Mouse (Mus musculus) cerebellum, adult 2 months (tissue): ENCODE measurements around the gene Wdr20. TPM values are rescaled to one million over a fixed set of nuclear protein-coding genes. Genes with fewer than 3 reads are reported as not detected.
A peak's percentile ranks its signal among the peaks of the same experiment; 100 is the strongest.
"Not testable (repeated sequence)": the region's sequence is repeated elsewhere in the genome, so short reads cannot be mapped to it uniquely, and the experiment has no call there.

Source experiments
- DNase-seq, 2 experiments: peaks; one replicate each; pipeline ENCODE4 v3.0.0; 2021
- H3K27ac ChIP-seq: fragments of 200-500 bp; 2 replicates; pipeline ENCODE4 v1.5.1; 2012; ENCODE audit warnings: low read length, control low read depth, inconsistent platforms; ENCODE audit not compliant: insufficient read depth
- H3K27me3 ChIP-seq: fragments of 200-500 bp; 2 replicates; pipeline ENCODE4 v1.6.1; 2012; ENCODE audit warnings: inconsistent platforms, mild to moderate bottlenecking, low read length, moderate library complexity; ENCODE audit not compliant: control insufficient read depth, insufficient read depth
- H3K4me1 ChIP-seq: fragments of 200-500 bp; 2 replicates; pipeline ENCODE4 v1.6.1; 2011; ENCODE audit warnings: low read length; ENCODE audit not compliant: control insufficient read depth, insufficient read depth
- H3K4me3 ChIP-seq: fragments of 200-500 bp; replicated peaks from 2 replicates; pipeline ENCODE3; 2011; ENCODE audit warnings: mild to moderate bottlenecking, low read depth, low read length, control low read depth; ENCODE audit not compliant: insufficient read depth
- CTCF ChIP-seq: fragments of 200-500 bp; IDR thresholded peaks from 2 replicates; pipeline ENCODE4 v1.5.1; 2011; ENCODE audit warnings: low read depth, mild to moderate bottlenecking, control low read depth, low read length, moderate library complexity, borderline replicate concordance; ENCODE audit not compliant: insufficient read depth
- POLR2A ChIP-seq: fragments of 200-500 bp; IDR thresholded peaks from 2 replicates; pipeline ENCODE4 v1.6.1; 2011; ENCODE audit warnings: low read length, control low read depth, borderline replicate concordance; ENCODE audit not compliant: insufficient read depth
- WGBS: fragments of 180-500 bp; shearing (Covaris S2); methylation state at CpG from one replicate; pipeline ENCODE4 v1.1.7; 2018; 5-methylcytosine and 5-hydroxymethylcytosine counted together
- polyA plus RNA-seq: library from polyadenylated mRNA; depleted of rRNA; stranded (reverse); fragments of >200 nt; gene quantifications from 2 replicates; pipeline ENCODE4 v1.2.3, GENCODE M21; 2012; rRNA removed

The Wdr20 gene
- 32.7 and 34.9 TPM in 2 replicates for polyA plus RNA-seq

GRCm38 (mm10) chr12:110737170-110738157 is at the start of gene Wdr20:
Gene Wdr20 (plus strand): TSS chr12:110737944.
- Histone ChIP-seq H3K4me3 (peak within 1 kb of the TSS; percentile 94), H3K4me1 (peaks cover 3% of the 10 kb centered on the region; the same call in 1 of the 2 replicates), H3K27me3 (no peaks in the 10 kb centered on the region), H3K27ac (peak within 1 kb of the TSS; percentile 84)
- no peak for TF ChIP-seq CTCF
- TF ChIP-seq POLR2A = peak; percentile 80
- WGBS = 1% methylated on average over 69 of the region's 69 CpGs
- DNase-seq = peak; percentile 98 to 99

DNA sequence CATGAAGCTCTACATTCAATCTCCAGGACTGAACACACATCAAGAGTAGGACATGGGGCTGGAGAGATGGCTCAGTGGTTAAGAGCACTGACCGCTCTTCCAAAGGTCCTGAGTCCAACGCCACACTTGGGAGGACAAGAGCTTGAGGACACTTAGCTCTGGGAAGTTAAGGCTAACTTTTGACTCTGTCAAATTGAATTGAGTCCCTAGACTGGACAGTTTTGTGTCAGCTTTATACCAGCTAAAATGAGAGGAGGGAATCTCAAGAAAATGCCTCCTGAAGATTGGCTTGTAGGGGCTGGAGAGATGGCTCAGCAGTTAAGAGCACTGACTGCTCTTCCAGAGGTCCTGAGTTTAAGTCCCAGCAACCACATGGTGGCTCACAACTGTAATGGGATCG is 48.8 kb upstream of the Wdr20 start:
- H3K4me3 ChIP-seq, H3K27ac ChIP-seq, H3K27me3 ChIP-seq, DNase-seq, H3K4me1 ChIP-seq: not testable (repeated sequence)
- WGBS = 94% methylated on average over 3 of the region's 3 CpGs

DNA sequence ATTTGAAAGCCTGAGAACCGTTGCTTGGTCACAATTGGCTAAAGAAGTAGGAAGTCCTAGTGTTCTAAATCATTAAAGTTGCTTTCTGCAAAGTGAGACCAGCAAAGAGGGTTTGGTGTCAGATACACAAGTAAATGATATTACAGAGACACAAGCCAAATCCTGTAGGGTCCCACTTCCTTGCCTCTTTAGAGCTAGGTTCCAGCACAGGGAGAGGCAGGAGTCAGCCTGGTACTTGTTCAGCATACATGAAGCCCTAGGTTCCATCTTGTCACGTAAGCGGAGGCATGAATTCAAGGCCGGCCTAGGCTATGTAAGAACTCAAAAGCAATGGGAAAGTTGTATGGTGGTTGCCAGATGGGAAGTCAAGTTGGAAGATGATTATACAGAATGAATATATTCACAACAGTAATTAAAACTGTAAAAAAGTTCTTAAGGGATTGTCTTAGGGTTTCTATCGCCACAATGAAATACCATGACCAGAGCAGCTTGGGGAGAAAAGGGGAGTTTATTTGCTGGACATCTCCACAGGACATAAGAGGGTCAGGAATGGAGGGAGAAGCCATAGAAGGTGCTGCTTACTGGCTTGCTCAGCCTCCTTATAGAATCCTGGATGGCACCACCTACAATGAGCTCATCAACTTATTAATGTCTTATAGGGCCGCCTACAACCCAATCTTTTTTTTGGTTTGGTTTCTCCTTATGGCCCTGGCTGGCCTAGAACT is 47.7 kb upstream of the Wdr20 start:
- TF ChIP-seq CTCF (no peak), POLR2A (no peak)
- WGBS = 88% methylated on average over 6 of the region's 6 CpGs
- no peak overlapping the region for H3K27ac ChIP-seq
- no peak for DNase-seq
- H3K4me1 ChIP-seq = no peaks in the 10 kb centered on the region; the same call in 1 of the 2 replicates
- no peaks in the 10 kb centered on the region for H3K27me3 ChIP-seq
- H3K4me3 ChIP-seq = no peak overlapping the region

- H3K4me3 ChIP-seq, H3K27me3 ChIP-seq, H3K4me1 ChIP-seq, DNase-seq, H3K27ac ChIP-seq: not testable (repeated sequence)
- WGBS = 55% methylated on average over 5 of the region's 5 CpGs
Observed at GRCm38 (mm10) chr12:110693378-110693777, 44.4 kb upstream of the Wdr20 start.

- under 1% methylated on average over 55 of the region's 55 CpGs for WGBS
- no peak for TF ChIP-seq CTCF
- Histone ChIP-seq H3K27me3 (no peaks in the 10 kb centered on the region), H3K4me1 (peaks cover 3% of the 10 kb centered on the region; the same call in 1 of the 2 replicates), H3K27ac (peak overlapping the region; percentile 94), H3K4me3 (peak overlapping the region; percentile 77)
- DNase-seq = peak; percentile 79 to 81
Observed at GRCm38 (mm10) chr12:110695676-110696171, 42.0 kb upstream of the Wdr20 start.

DNA sequence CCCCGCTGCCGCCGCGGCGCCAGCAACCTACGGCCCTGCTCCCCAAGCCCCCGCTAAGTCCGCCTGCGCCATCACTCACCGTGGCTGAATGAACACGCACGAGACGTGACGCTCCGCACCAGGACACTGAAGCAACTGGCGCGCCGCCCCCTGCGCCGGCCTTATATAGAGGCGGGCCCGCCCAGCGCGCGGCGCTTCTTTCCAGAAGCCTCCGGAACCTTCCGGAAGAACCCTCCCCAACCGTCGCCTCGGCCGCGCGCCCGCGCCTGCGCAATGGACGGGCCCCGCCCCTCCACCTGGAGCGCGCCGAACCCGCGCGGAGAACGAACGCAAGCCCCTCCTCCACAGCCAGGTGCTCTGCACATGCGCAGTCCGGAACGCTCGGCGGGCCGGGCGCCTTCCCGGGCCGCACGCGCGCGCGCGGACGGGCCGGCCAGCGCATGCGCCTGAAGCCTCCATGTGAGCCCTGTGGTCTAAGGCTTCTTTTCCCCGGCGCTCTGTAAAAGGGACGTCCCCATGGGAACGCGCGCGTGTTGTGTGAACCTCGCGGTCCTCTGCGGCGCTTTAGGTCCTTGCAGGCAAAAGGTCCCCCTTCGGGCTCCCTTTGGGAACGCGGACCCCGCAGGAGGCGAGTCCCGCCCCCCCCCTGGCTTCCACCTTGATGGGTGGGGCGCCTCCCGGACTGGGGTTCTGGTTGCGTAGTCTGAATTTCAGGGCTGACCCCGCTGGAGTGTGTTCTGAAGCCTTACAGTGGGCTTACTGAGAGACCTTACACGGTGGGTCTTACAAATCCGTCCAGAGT is 41.4 kb upstream of the Wdr20 start:
- peak overlapping the region; percentile 87 for H3K4me3 ChIP-seq
- peaks cover 3% of the 10 kb centered on the region; the same call in 1 of the 2 replicates for H3K4me1 ChIP-seq
- peak; percentile 98 to 99 for DNase-seq
- peak; percentile 93 for TF ChIP-seq POLR2A
- TF ChIP-seq CTCF = no peak
- H3K27me3 ChIP-seq = no peaks in the 10 kb centered on the region
- H3K27ac ChIP-seq = peak overlapping the region; percentile 94
- under 1% methylated on average over 89 of the region's 89 CpGs for WGBS

GRCm38 (mm10) chr12:110696975-110697400 is 40.8 kb upstream of the Wdr20 start:
- Histone ChIP-seq H3K27me3 (no peaks in the 10 kb centered on the region), H3K4me1 (peaks cover 3% of the 10 kb centered on the region; the same call in 1 of the 2 replicates), H3K27ac (peak overlapping the region; percentile 79), H3K4me3 (peak overlapping the region; percentile 87)
- no peak for TF ChIP-seq CTCF
- TF ChIP-seq POLR2A = no peak
- no peak for DNase-seq
- WGBS = 37% methylated on average over 9 of the region's 9 CpGs
